Mouse (Mus musculus) neural tube, postnatal 0 days (tissue): ENCODE results near the gene Fam228a. TPM values are rescaled to one million over a fixed set of nuclear protein-coding genes. Genes with fewer than 3 reads are reported as not detected.

Source experiments
- polyA plus RNA-seq: library from polyadenylated mRNA; unstranded; fragments of >200 nt; fragmentation: Nextera tagmentation; extraction: Ambion mirVana; gene quantifications from 2 replicates; pipeline ENCODE4 v1.2.1, GENCODE M21; 2015

Gene Fam228a
- 0.66 and 1.0 TPM in 2 replicates for polyA plus RNA-seq

GRCm38 (mm10) chr12:4738031-4738576, at the start of gene Fam228a:
Gene Fam228a (minus strand): TSS chr12:4738430.

DNA sequence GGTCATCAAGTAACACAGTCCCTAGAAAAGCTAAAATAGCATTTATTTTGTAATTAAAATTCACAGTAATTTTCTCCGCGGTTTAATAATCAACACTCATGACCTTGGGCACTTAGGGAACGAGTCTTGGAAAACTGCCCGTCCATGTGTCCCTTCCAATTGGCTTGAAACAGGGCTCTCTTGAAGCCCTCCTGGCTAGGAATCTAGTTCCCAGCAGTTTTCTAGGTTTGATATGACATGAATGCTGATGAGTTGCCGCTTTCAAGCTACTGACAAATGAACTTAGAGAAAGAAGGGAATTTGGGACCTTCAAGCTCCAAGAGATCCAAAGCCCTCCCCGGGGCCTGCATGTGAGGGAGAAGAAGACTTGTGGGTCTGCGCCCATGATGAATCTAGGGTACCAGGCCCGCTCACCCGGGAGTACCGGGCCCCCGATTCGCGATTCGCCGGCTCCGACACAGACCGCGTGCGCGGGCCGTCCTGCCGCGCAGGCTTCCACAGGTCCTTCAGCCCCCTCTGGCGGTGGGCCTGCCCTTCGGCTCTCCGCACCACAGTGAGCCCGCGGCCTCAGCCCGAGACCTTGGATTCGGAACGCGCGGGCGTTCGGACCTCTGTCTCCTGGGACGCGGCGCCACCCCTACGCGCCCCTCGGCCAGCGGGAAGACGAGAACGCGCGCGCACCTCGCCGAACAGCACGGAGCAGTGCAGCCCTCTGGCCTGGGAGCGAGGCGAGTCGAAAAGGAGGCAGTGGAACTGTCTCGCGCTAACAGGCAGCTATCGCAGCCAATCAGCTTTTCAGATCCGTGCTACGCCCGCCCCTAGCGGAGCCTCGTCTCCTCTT, 30.5 kb upstream of the Fam228a start, which contains the start of the genes Pfn4 and Fam228b:
Pfn4 (plus strand) TSS at position 531 of the 841 bp plus-strand sequence.
Fam228b (minus strand) TSS at position 776 of the 841 bp plus-strand sequence.

Other genes starting within 250 kb of the Fam228a start
- gene Itsn2, start 145.8 kb downstream of the Fam228a start, polyA plus RNA-seq, result 23.3 and 25.6 TPM in 2 replicates
- gene Gm3625, start 145.5 kb downstream of the Fam228a start, polyA plus RNA-seq, result not detected in 2 replicates
- 21.8 and 23.6 TPM in 2 replicates for gene Pfn4, start 30.6 kb upstream of the Fam228a start, polyA plus RNA-seq
- 8.7 and 10.5 TPM in 2 replicates for gene Fam228b, start 30.8 kb upstream of the Fam228a start, polyA plus RNA-seq
- 280 and 287 TPM in 2 replicates for gene Sf3b6, start 79.1 kb upstream of the Fam228a start, polyA plus RNA-seq
- 141 and 151 TPM in 2 replicates for gene Fkbp1b, start 103.2 kb upstream of the Fam228a start, polyA plus RNA-seq
- 14.2 and 17.0 TPM in 2 replicates for gene Wdcp, start 104.9 kb upstream of the Fam228a start, polyA plus RNA-seq
- gene Mfsd2b, start 135.9 kb upstream of the Fam228a start, polyA plus RNA-seq, result 1.2 and 1.4 TPM in 2 replicates
- gene Ubxn2a, start 169.3 kb upstream of the Fam228a start, polyA plus RNA-seq, result 56.4 and 59.1 TPM in 2 replicates
- 9.1 and 12.3 TPM in 2 replicates for gene Atad2b, start 178.9 kb upstream of the Fam228a start, polyA plus RNA-seq